Mouse (Mus musculus): ENCODE results near the gene Fkbp8.
"Not testable (repeated sequence)": the region's sequence is repeated elsewhere in the genome, so short reads cannot be mapped to it uniquely, and the experiment has no call there.

Gene Fkbp8

DNA sequence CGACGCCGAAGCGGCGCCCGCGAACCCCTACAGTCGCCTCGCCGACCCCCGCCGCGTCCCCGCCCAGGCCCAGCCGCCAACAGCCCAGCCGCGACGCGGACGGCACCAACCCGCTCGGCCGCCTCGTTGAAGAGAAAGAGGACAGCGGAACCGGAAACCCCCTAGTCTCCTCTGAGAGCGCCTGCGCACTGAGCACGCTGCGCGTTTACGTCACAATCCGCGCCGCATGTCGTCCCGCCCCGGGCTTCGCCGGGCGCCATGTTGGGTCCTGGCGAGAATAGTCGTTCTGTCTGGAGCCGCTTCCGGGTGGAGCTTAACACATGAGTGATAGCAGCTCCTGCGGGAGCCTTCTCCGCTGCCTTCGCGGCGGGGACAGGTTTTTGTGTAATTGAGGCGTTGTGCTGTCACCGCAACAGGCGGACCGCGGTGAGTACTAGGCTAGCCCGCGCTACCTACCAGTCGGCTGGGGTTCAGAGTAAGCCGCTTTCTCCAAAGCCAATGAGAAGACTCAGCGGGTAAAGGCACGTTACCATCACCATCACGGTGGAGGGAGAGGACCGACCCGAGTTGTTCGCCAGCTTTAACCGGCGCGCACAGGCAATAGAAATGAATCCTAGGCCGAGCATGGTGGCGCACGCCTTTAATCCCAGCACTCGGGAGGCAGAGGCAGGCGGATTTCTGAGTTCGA, 17.2 kb upstream of the Fkbp8 start, which contains the start of gene Uba52:
TSS of gene Uba52 (minus strand) at position 574 of the 688 bp plus-strand sequence.
- DNase-seq (ENCODE audit: low read depth, low spot score): peak; percentile 98
- Histone ChIP-seq H3K27me3 (ENCODE audit: control insufficient read depth, insufficient read depth, low read length, poor library complexity, severe bottlenecking) (no peaks in the 10 kb centered on the region), H3K36me3 (ENCODE audit: control insufficient read depth, insufficient read depth, low read length, poor library complexity, severe bottlenecking) (peaks cover 4% of the 10 kb centered on the region)

GRCm38 (mm10) chr8:70511174-70511573, 16.4 kb upstream of the Fkbp8 start:
- not testable (repeated sequence) for DNase-seq (ENCODE audit: low read depth, low spot score); H3K36me3 ChIP-seq (ENCODE audit: control insufficient read depth, insufficient read depth, low read length, poor library complexity, severe bottlenecking); H3K27me3 ChIP-seq (ENCODE audit: control insufficient read depth, insufficient read depth, low read length, poor library complexity, severe bottlenecking)

GRCm38 (mm10) chr8:70511770-70512169, 15.8 kb upstream of the Fkbp8 start:
- DNase-seq (ENCODE audit: low read depth, low spot score): no peak
- Histone ChIP-seq H3K36me3 (ENCODE audit: control insufficient read depth, insufficient read depth, low read length, poor library complexity, severe bottlenecking) (peaks cover 9% of the 10 kb centered on the region), H3K27me3 (ENCODE audit: control insufficient read depth, insufficient read depth, low read length, poor library complexity, severe bottlenecking) (no peaks in the 10 kb centered on the region)

DNA sequence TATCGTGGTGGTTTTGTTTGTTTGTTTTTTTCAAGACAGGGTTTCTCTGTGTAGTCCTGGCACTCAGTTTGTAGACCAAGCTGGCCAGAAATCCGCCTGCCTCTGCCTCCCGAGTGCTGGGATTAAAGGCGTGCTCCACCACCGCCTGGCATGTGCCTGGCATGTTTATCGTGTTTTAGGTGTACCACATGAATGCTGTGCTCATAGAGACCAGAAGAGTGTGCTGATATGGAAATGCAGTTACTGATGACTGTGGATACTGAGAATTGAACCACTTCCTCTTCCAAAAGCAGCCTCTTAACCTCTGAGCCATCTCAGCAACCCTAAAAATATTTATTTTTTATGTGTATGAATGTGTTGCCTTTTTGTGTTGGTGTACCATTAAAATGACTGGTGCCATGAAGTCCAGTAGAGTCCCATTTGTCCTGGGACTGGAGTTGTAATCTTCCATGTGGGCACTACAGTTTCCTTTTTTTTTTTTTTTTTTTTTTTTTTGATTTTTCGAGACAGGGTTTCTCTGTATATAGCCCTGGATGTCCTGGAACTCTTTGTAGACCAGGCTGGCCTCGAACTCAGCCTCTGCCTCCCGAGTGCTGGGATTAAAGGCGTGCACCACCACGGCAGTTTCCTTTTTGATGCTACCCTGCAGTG, 15.1 kb upstream of the Fkbp8 start:
- no peaks in the 10 kb centered on the region for H3K27me3 ChIP-seq (ENCODE audit: control insufficient read depth, insufficient read depth, low read length, poor library complexity, severe bottlenecking)
- DNase-seq (ENCODE audit: low read depth, low spot score): peak; percentile 43
- peaks cover 9% of the 10 kb centered on the region for H3K36me3 ChIP-seq (ENCODE audit: control insufficient read depth, insufficient read depth, low read length, poor library complexity, severe bottlenecking)

GRCm38 (mm10) chr8:70513441-70513840, 14.1 kb upstream of the Fkbp8 start:
- Histone ChIP-seq H3K36me3 (ENCODE audit: control insufficient read depth, insufficient read depth, low read length, poor library complexity, severe bottlenecking) (peaks cover 9% of the 10 kb centered on the region; the same call in 1 of the 2 replicates), H3K27me3 (ENCODE audit: control insufficient read depth, insufficient read depth, low read length, poor library complexity, severe bottlenecking) (no peaks in the 10 kb centered on the region)
- no peak for DNase-seq (ENCODE audit: low read depth, low spot score)

- Histone ChIP-seq H3K36me3 (ENCODE audit: control insufficient read depth, insufficient read depth, low read length, poor library complexity, severe bottlenecking) (peaks cover 8% of the 10 kb centered on the region; the same call in 1 of the 2 replicates), H3K27me3 (ENCODE audit: control insufficient read depth, insufficient read depth, low read length, poor library complexity, severe bottlenecking) (no peaks in the 10 kb centered on the region)
- no peak for DNase-seq (ENCODE audit: low read depth, low spot score)
Measured at GRCm38 (mm10) chr8:70517940-70518643, 9.4 kb upstream of the Fkbp8 start.

GRCm38 (mm10) chr8:70519043-70519442, 8.5 kb upstream of the Fkbp8 start:
- Histone ChIP-seq H3K36me3 (ENCODE audit: control insufficient read depth, insufficient read depth, low read length, poor library complexity, severe bottlenecking) (peaks cover 8% of the 10 kb centered on the region), H3K27me3 (ENCODE audit: control insufficient read depth, insufficient read depth, low read length, poor library complexity, severe bottlenecking) (no peaks in the 10 kb centered on the region)
- no peak for DNase-seq (ENCODE audit: low read depth, low spot score)

DNA sequence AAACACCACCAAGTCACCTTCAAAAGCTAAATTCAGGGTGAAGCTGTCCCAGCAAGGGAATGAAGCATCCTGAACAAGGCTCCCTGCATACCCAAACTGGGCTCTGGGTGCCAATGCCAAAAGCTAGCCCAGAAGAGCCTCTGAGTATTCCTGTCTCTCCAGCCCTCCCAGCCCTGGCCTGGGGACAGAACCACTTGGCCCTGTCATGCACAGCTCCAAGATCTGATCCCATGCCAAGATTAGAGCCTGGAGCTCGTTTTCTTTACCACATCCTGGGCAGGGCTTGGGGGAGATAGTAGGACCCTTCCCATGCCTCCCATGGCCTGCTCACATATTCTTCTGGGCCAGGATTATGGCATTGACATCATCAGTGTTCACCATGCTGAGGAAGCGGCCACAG, 7.9 kb upstream of the Fkbp8 start:
- Histone ChIP-seq H3K36me3 (ENCODE audit: control insufficient read depth, insufficient read depth, low read length, poor library complexity, severe bottlenecking) (peaks cover 8% of the 10 kb centered on the region), H3K27me3 (ENCODE audit: control insufficient read depth, insufficient read depth, low read length, poor library complexity, severe bottlenecking) (no peaks in the 10 kb centered on the region)
- DNase-seq (ENCODE audit: low read depth, low spot score): no peak

DNA sequence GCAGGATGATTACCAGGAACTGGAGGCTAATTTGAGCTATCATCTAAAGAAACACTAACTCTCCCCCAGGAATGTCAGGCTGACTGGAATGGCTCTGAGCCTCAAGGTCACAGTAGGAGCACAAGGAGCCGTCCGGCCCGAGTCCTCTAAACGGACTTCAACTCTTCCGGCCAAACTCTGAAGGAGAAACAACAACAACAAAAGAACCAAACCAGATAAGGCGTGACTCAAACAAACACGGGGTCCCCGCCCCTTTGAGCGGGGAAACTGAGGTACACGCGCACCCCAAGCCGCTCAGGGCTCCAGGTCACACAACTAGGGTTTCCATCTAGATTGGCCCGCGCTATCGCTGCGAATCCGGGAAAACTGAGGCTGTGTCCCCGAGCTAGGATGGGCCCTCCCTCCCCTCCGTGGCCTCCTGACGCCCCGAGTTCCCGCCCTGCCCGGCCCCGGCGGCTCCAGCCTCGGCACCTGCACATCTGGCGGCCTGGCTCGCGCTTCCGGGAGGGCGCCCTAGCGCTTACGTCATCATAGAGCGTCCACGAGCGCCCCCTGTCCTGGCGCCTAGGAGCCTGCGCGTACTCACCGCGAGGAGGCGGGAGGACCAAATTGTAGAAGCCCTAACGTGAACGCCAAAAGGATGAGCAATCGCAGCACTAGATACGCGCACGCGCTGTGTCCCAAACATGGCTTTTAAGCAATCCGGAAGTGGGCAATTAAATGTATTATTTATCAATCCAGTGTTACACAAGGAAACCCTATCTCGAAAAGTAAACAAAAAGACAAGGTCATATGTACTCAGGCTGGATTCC, 4.7 kb upstream of the Fkbp8 start:
- DNase-seq (ENCODE audit: low read depth, low spot score): peak; percentile 99
- Histone ChIP-seq H3K27me3 (ENCODE audit: control insufficient read depth, insufficient read depth, low read length, poor library complexity, severe bottlenecking) (no peaks in the 10 kb centered on the region), H3K36me3 (ENCODE audit: control insufficient read depth, insufficient read depth, low read length, poor library complexity, severe bottlenecking) (peaks cover 3% of the 10 kb centered on the region; the same call in 1 of the 2 replicates)

- Histone ChIP-seq H3K27me3 (ENCODE audit: control insufficient read depth, insufficient read depth, low read length, poor library complexity, severe bottlenecking) (no peaks in the 10 kb centered on the region), H3K36me3 (ENCODE audit: control insufficient read depth, insufficient read depth, low read length, poor library complexity, severe bottlenecking) (peaks cover 2% of the 10 kb centered on the region)
- DNase-seq (ENCODE audit: low read depth, low spot score): no peak
Measured at GRCm38 (mm10) chr8:70527111-70527511, 413 bp upstream of the Fkbp8 start.

GRCm38 (mm10) chr8:70528182-70528797, 766 bp downstream of the Fkbp8 start:
- no peaks in the 10 kb centered on the region for H3K27me3 ChIP-seq (ENCODE audit: control insufficient read depth, insufficient read depth, low read length, poor library complexity, severe bottlenecking)
- H3K36me3 ChIP-seq (ENCODE audit: control insufficient read depth, insufficient read depth, low read length, poor library complexity, severe bottlenecking): peaks cover 2% of the 10 kb centered on the region
- no peak for DNase-seq (ENCODE audit: low read depth, low spot score)

- no peaks in the 10 kb centered on the region for H3K27me3 ChIP-seq (ENCODE audit: control insufficient read depth, insufficient read depth, low read length, poor library complexity, severe bottlenecking)
- no peak for DNase-seq (ENCODE audit: low read depth, low spot score)
- peaks cover 4% of the 10 kb centered on the region for H3K36me3 ChIP-seq (ENCODE audit: control insufficient read depth, insufficient read depth, low read length, poor library complexity, severe bottlenecking)
Measured at GRCm38 (mm10) chr8:70529299-70529698, 1.8 kb downstream of the Fkbp8 start.

- H3K27me3 ChIP-seq (ENCODE audit: control insufficient read depth, insufficient read depth, low read length, poor library complexity, severe bottlenecking): no peaks in the 10 kb centered on the region
- peaks cover 5% of the 10 kb centered on the region for H3K36me3 ChIP-seq (ENCODE audit: control insufficient read depth, insufficient read depth, low read length, poor library complexity, severe bottlenecking)
- no peak for DNase-seq (ENCODE audit: low read depth, low spot score)
Measured at GRCm38 (mm10) chr8:70529741-70530161, 2.2 kb downstream of the Fkbp8 start.

GRCm38 (mm10) chr8:70530314-70530713, 2.8 kb downstream of the Fkbp8 start:
- no peak for DNase-seq (ENCODE audit: low read depth, low spot score)
- Histone ChIP-seq H3K36me3 (ENCODE audit: control insufficient read depth, insufficient read depth, low read length, poor library complexity, severe bottlenecking) (peaks cover 5% of the 10 kb centered on the region), H3K27me3 (ENCODE audit: control insufficient read depth, insufficient read depth, low read length, poor library complexity, severe bottlenecking) (no peaks in the 10 kb centered on the region)
